Mouse (Mus musculus) heart, adult 2 months (tissue): ENCODE measurements around the gene Zmiz1.

ENCODE experiments used
- CTCF ChIP-seq: fragments of 200-600 bp; IDR thresholded peaks from 2 replicates; pipeline ENCODE4 v1.8.1; 2022; ENCODE audit warnings: antibody characterized with exemption, mild to moderate bottlenecking, moderate library complexity
- EP300 ChIP-seq: fragments of 200-500 bp; IDR thresholded peaks from 2 replicates; pipeline ENCODE4 v1.6.1; 2011; ENCODE audit warnings: low read depth, low read length, control low read depth; ENCODE audit not compliant: insufficient read depth
- POLR2A ChIP-seq: fragments of 200-500 bp; IDR thresholded peaks from 2 replicates; pipeline ENCODE4 v1.6.1; 2011; ENCODE audit warnings: mild to moderate bottlenecking, low read depth, low read length, control low read depth; ENCODE audit not compliant: insufficient read depth

DNA sequence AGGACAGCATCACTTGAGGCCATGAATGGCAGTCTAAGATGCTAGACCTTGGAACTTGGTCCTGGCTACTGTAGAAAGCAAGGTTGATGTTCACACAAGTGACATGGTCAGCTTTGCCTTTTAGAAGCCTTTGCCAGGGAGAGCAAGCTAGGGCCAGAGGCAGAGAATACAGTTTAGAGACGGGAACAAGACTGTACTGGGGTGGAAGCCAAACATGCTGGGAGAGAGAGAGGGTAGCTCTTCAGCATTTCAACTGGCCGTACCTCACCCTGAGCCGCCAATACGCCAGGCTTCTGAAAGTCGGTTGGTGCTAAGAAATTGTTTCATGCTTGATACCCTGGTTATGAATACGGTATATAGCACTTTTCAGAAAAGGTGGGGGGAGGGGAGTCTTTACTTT, 140.0 kb downstream of the Zmiz1 start:
- TF ChIP-seq POLR2A (no peak), EP300 (no peak), CTCF (no peak)
